Mouse (Mus musculus) embryo, embryonic 10 days (tissue): ENCODE results near the gene Upp2.
A peak's percentile ranks its signal among the peaks of the same experiment; 100 is the strongest.

ENCODE experiments used
- DNase-seq: peaks from one replicate; pipeline ENCODE4 v3.0.0-alpha.2; 2015; ENCODE audit warnings: low spot score

The Upp2 gene

GRCm38 (mm10) chr2:58551866-58552265, 15.2 kb upstream of the Upp2 start:
- DNase-seq: no peak

- no peak for DNase-seq
Measured at GRCm38 (mm10) chr2:58552296-58552695, 14.8 kb upstream of the Upp2 start.

- no peak for DNase-seq
Measured at GRCm38 (mm10) chr2:58557045-58557845, 9.9 kb upstream of the Upp2 start.

GRCm38 (mm10) chr2:58562137-58562536, 5.0 kb upstream of the Upp2 start:
- no peak for DNase-seq

- no peak for DNase-seq
Measured at GRCm38 (mm10) chr2:58565267-58565666, 1.8 kb upstream of the Upp2 start.

- DNase-seq: peak; percentile 42
Measured at GRCm38 (mm10) chr2:58566049-58566409, 1.1 kb upstream of the Upp2 start.

GRCm38 (mm10) chr2:58566410-58567065, 560 bp upstream of the Upp2 start:
- DNase-seq: peak; percentile 55

GRCm38 (mm10) chr2:58567866-58568719, 995 bp downstream of the Upp2 start:
- DNase-seq: peak; percentile 25

GRCm38 (mm10) chr2:58568841-58569645, 1.9 kb downstream of the Upp2 start:
- no peak for DNase-seq

- DNase-seq: no peak
Measured at GRCm38 (mm10) chr2:58574167-58574566, 7.1 kb downstream of the Upp2 start.

GRCm38 (mm10) chr2:58586311-58586710, 19.2 kb downstream of the Upp2 start:
- no peak for DNase-seq

- DNase-seq: no peak
Measured at GRCm38 (mm10) chr2:58589637-58590036, 22.5 kb downstream of the Upp2 start.

- no peak for DNase-seq
Measured at GRCm38 (mm10) chr2:58590055-58590454, 23.0 kb downstream of the Upp2 start.

GRCm38 (mm10) chr2:58595350-58595749, 28.3 kb downstream of the Upp2 start:
- no peak for DNase-seq

GRCm38 (mm10) chr2:58596774-58597342, 29.8 kb downstream of the Upp2 start:
- DNase-seq: no peak

GRCm38 (mm10) chr2:58597556-58597955, 30.5 kb downstream of the Upp2 start:
- DNase-seq: no peak

- no peak for DNase-seq
Measured at GRCm38 (mm10) chr2:58599639-58600038, 32.5 kb downstream of the Upp2 start.

GRCm38 (mm10) chr2:58601382-58601781, 34.3 kb downstream of the Upp2 start:
- no peak for DNase-seq

GRCm38 (mm10) chr2:58603379-58603778, 36.3 kb downstream of the Upp2 start:
- DNase-seq: no peak

GRCm38 (mm10) chr2:58604791-58605190, 37.7 kb downstream of the Upp2 start:
- no peak for DNase-seq

- DNase-seq: no peak
Measured at GRCm38 (mm10) chr2:58613720-58614119, 46.6 kb downstream of the Upp2 start.
